Mouse (Mus musculus): ENCODE results near the gene Capn15. TPM values are rescaled to one million over a fixed set of nuclear protein-coding genes. Genes with fewer than 3 reads are reported as not detected.
A peak's percentile ranks its signal among the peaks of the same experiment; 100 is the strongest.

Capn15 gene
- total and polyA plus RNA-seq, 3 experiments = 3.2 to 41.6 (median 17.3) TPM

DNA sequence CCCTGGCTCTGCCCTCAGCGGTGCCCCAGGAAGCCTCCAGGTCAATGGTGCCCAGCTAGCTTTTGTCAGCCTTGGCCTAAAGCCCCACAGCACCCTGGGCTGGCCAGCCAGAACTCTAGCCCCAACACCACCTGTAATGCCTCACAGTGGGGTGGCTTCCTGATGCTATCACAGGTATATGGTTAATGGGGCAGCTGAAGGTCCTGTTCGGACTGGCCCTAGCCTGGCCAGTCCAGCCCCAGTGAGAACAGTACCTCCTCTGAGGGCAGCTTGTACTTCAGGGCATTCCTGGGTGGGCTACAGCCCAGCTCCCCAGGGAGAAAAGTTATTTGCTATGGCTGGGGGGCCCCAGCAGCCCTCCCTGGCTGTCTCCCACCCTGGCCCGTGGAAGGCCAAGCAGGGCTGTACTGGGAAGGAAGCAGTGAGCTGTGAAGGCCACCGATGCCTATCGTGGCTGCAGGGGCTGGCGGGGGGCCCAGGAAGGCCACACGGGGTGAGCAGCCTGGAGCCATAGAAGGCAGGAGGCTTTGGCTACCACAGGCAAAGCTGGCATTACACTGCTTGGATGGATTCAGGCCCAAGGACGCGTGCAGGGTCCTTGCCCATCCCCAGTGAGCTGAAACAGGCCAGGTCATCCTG is 40.0 kb downstream of the Capn15 start:
- peak overlapping the region; percentile 47; the same call in 1 of the 2 replicates for H3K4me3 ChIP-seq (ENCODE audit: low read depth, low read length)
- peaks cover 10% of the 10 kb centered on the region for H3K27me3 ChIP-seq (ENCODE audit: insufficient read depth, low read length)
- H3K36me3 ChIP-seq (replicated peaks) = peaks cover 2% of the 10 kb centered on the region
- DNase-seq (ENCODE audit: low spot score) (no peak), ATAC-seq (ENCODE audit: extremely low read depth, insufficient number of reproducible peaks, low FRiP score, poor library complexity, severe bottlenecking) (no peak)
- H3K4me1 ChIP-seq (ENCODE audit: insufficient read depth, low read depth, low read length) = peaks cover 77% of the 10 kb centered on the region
- H3K9me3 ChIP-seq (replicated peaks) = no peaks in the 10 kb centered on the region
- TF ChIP-seq GATA2 (IDR thresholded peaks at IDR 0.05; ENCODE audit: borderline replicate concordance, low read depth, low read length) = no peak
- TF ChIP-seq CTCF (IDR thresholded peaks at IDR 0.05; ENCODE audit: low read depth, low read length) = no peak
- TF ChIP-seq GATA1 (IDR thresholded peaks at IDR 0.05; ENCODE audit: borderline replicate concordance, low read length) = no peak
- no peak for TF ChIP-seq TAL1 (conservative IDR thresholded peaks at IDR 0.05; ENCODE audit: low read depth, low read length)
- TF ChIP-seq POLR2AphosphoS5 (IDR thresholded peaks at IDR 0.05; ENCODE audit: insufficient replicate concordance, low read depth, low read length) = no peak

DNA sequence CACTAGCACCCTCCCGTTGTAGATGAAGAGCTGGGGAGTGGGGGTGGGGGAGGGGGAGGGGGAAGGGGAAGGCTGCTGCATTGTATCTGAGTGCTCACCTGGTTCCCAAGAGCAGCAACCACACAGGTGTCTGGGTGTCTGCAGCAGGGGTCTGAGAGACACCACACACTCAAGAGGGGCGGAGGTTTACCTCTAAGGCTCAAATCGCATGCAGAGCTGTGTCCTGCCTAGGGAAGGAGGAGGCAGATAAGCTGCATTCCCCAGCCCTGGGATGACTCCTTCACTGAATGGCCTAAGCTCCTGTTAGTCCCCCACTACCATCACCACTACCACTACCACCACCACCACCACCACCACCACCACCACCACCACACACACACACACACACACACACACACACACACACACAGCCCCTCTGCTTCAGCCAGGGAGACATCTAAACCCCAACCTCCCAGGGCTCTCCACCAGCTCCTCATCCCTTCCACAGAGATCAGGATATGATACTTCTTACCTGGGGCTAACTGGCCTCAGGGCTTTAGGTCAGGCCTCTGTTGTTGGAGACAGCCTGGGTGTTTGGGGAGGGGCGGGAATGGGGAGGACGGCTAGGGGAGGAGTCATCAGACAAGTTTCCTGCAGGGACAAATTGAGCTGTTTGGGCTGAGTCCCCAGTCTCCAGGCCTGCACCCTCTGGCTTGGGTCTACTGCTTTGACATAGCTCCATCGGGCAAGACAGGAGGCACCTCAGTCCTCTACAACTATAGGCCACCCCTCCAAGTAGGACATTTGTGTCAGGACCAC is 41.0 kb downstream of the Capn15 start, which contains the start of the genes Pigq and Nhlrc4:
TSS of gene Pigq (minus strand) at position 571 of the 798 bp plus-strand sequence.
TSS of gene Nhlrc4 (minus strand) at position 596 of the 798 bp plus-strand sequence.
- ATAC-seq (ENCODE audit: extremely low read depth, insufficient number of reproducible peaks, low FRiP score, poor library complexity, severe bottlenecking) = no peak
- Histone ChIP-seq H3K9me3 (replicated peaks) (no peaks in the 10 kb centered on the region), H3K36me3 (replicated peaks) (peaks cover 12% of the 10 kb centered on the region), H3K4me3 (ENCODE audit: low read depth, low read length) (peak within 1 kb of the TSS; percentile 90; the same call in 1 of the 2 replicates), H3K4me1 (ENCODE audit: insufficient read depth, low read depth, low read length) (peaks cover 78% of the 10 kb centered on the region), H3K27me3 (ENCODE audit: insufficient read depth, low read length) (no peaks in the 10 kb centered on the region; the same call in 1 of the 2 replicates)
- TF ChIP-seq GATA1 (IDR thresholded peaks at IDR 0.05; ENCODE audit: borderline replicate concordance, low read length) (no peak), GATA2 (IDR thresholded peaks at IDR 0.05; ENCODE audit: borderline replicate concordance, low read depth, low read length) (no peak), TAL1 (conservative IDR thresholded peaks at IDR 0.05; ENCODE audit: low read depth, low read length) (no peak), POLR2AphosphoS5 (IDR thresholded peaks at IDR 0.05; ENCODE audit: insufficient replicate concordance, low read depth, low read length) (no peak), CTCF (IDR thresholded peaks at IDR 0.05; ENCODE audit: low read depth, low read length) (no peak)
- peak; percentile 39 for DNase-seq (ENCODE audit: low spot score)

DNA sequence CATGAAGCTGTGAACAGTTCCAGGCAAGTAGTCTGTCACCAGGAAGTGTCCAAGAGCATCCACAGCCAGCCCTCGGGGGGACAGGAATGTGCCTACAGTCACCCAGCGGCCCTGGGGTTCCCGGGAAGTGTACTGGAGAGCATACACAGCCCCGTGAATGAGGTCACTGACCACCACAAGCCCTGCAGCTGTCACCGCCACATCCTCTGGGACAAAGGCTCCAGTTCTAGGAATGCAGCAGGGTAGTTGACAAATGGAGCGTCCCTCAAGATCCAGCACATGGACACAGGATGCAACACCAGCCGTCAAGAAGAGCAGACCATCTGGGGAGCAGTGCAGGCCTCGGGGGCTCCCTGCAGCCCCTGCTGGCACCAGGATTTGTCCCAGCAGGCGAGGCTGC is 41.8 kb downstream of the Capn15 start:
- peaks cover 20% of the 10 kb centered on the region for H3K36me3 ChIP-seq (replicated peaks)
- DNase-seq (ENCODE audit: low spot score) (no peak), ATAC-seq (ENCODE audit: extremely low read depth, insufficient number of reproducible peaks, low FRiP score, poor library complexity, severe bottlenecking) (no peak)
- no peaks in the 10 kb centered on the region; the same call in 1 of the 2 replicates for H3K27me3 ChIP-seq (ENCODE audit: insufficient read depth, low read length)
- H3K4me3 ChIP-seq (ENCODE audit: low read depth, low read length) = peak overlapping the region; percentile 90; the same call in 1 of the 2 replicates
- peaks cover 82% of the 10 kb centered on the region for H3K4me1 ChIP-seq (ENCODE audit: insufficient read depth, low read depth, low read length)
- TF ChIP-seq GATA1 (IDR thresholded peaks at IDR 0.05; ENCODE audit: borderline replicate concordance, low read length) (no peak), CTCF (IDR thresholded peaks at IDR 0.05; ENCODE audit: low read depth, low read length) (no peak), TAL1 (conservative IDR thresholded peaks at IDR 0.05; ENCODE audit: low read depth, low read length) (no peak), GATA2 (IDR thresholded peaks at IDR 0.05; ENCODE audit: borderline replicate concordance, low read depth, low read length) (no peak)
- H3K9me3 ChIP-seq (replicated peaks) = no peaks in the 10 kb centered on the region

DNA sequence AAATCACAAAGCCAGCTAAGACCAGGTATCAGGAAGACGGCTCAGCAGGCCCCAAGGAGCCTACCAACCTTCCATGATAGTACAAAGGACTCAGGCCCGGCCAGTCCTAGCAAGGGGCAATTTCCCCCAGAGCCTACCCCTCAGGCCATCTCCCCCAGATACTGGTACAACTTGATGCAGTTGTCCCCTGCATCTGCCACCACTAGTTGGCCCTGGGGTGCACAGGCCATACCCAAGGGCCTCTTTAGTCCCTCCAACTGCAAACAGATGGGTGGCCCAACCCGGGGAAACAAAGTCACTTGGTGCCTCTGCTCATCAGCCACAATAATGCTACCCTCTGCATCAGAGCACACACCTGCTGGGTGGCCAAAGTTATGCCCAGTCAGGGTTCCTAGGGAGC is 42.4 kb downstream of the Capn15 start:
- Histone ChIP-seq H3K36me3 (replicated peaks) (peaks cover 24% of the 10 kb centered on the region), H3K4me1 (ENCODE audit: insufficient read depth, low read depth, low read length) (peaks cover 83% of the 10 kb centered on the region), H3K27me3 (ENCODE audit: insufficient read depth, low read length) (no peaks in the 10 kb centered on the region), H3K9me3 (replicated peaks) (no peaks in the 10 kb centered on the region), H3K4me3 (ENCODE audit: low read depth, low read length) (peak overlapping the region; percentile 90; the same call in 1 of the 2 replicates)
- no peak for TF ChIP-seq GATA1 (IDR thresholded peaks at IDR 0.05; ENCODE audit: borderline replicate concordance, low read length)
- TF ChIP-seq TAL1 (conservative IDR thresholded peaks at IDR 0.05; ENCODE audit: low read depth, low read length) = no peak
- TF ChIP-seq POLR2AphosphoS5 (IDR thresholded peaks at IDR 0.05; ENCODE audit: insufficient replicate concordance, low read depth, low read length) = no peak
- TF ChIP-seq CTCF (IDR thresholded peaks at IDR 0.05; ENCODE audit: low read depth, low read length) = no peak
- TF ChIP-seq GATA2 (IDR thresholded peaks at IDR 0.05; ENCODE audit: borderline replicate concordance, low read depth, low read length) = no peak
- DNase-seq (ENCODE audit: low spot score) (no peak), ATAC-seq (ENCODE audit: extremely low read depth, insufficient number of reproducible peaks, low FRiP score, poor library complexity, severe bottlenecking) (no peak)

DNA sequence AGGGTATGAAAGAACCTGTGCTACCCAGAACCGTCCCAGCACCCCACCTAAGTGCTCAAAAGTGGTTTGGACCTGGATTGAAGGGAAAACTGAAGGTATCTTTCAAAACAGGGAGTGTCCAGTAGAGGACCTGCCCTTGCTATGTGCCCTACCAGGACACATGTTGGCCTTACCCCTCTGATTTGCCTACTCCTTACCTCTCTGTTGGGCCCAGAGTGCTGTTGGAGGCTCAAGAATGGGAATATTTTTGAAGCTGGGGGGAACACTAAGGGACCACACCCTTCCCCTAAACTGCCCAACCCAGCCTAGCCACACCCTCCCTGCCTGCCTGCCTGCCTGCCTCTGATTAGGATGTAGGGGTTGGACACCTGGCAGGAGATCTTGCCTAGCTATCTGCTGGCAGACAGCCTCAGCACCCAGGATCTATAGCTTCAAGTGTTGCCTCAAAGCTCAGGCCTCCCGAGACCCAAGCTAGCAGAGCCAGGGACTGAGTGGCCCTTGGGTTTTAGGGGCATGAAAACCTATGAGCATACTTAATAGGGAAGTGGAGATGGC is 42.9 kb downstream of the Capn15 start:
- Histone ChIP-seq H3K4me1 (ENCODE audit: insufficient read depth, low read depth, low read length) (peaks cover 79% of the 10 kb centered on the region), H3K27me3 (ENCODE audit: insufficient read depth, low read length) (no peaks in the 10 kb centered on the region), H3K36me3 (replicated peaks) (peaks cover 30% of the 10 kb centered on the region), H3K9me3 (replicated peaks) (no peaks in the 10 kb centered on the region), H3K4me3 (ENCODE audit: low read depth, low read length) (peak overlapping the region; percentile 90)
- TF ChIP-seq GATA1 (IDR thresholded peaks at IDR 0.05; ENCODE audit: borderline replicate concordance, low read length) (no peak), TAL1 (conservative IDR thresholded peaks at IDR 0.05; ENCODE audit: low read depth, low read length) (peak; percentile 85), POLR2AphosphoS5 (IDR thresholded peaks at IDR 0.05; ENCODE audit: insufficient replicate concordance, low read depth, low read length) (no peak), GATA2 (IDR thresholded peaks at IDR 0.05; ENCODE audit: borderline replicate concordance, low read depth, low read length) (no peak), CTCF (IDR thresholded peaks at IDR 0.05; ENCODE audit: low read depth, low read length) (no peak)
- ATAC-seq (ENCODE audit: extremely low read depth, insufficient number of reproducible peaks, low FRiP score, poor library complexity, severe bottlenecking) (peak; percentile 82), DNase-seq (ENCODE audit: low spot score) (peak; percentile 83)

Data from G1E (cell line).